Mouse (Mus musculus) spleen, postnatal 10 days (tissue): Measurements from ENCODE around the gene Vmn2r103.

Experiments used
- DNase-seq, 2 experiments: peaks; one replicate each; pipeline ENCODE4 v3.0.0; 2021 to 2022; ENCODE audit warnings: low spot score in 2 of 2

Gene Vmn2r103

GRCm38 (mm10) chr17:19773063-19773462 lies at the start of gene Vmn2r103:
TSS of gene Vmn2r103 (plus strand) at chr17:19773363.
- DNase-seq, result no peak

- DNase-seq, result no peak
Observed at GRCm38 (mm10) chr17:19778994-19779393, 5.8 kb downstream of the Vmn2r103 start.

GRCm38 (mm10) chr17:19789248-19789647 lies 16.1 kb downstream of the Vmn2r103 start:
- no peak for DNase-seq
